ENCODE assay signal across 17 mouse cellular contexts in the genomic region with DNA sequence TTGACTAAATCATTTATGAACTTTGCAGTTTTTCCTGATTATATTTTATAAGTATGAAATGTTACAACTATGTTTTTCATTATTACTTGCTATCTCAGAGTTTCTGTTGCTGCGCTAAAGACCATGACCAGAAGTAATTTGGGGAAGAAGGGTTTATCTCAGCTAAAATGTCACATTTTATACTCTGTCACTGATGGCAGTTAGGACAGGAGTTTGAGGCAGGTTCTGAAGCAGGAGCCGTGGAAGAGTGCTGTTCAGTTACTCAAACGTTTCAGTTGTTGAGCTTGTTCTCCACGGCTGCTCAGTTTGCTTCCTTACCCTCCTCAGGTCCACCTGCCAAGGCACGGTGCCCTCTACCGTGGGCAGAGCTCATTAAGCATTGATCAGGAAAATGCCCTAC. TPM values are rescaled to one million over a fixed set of nuclear protein-coding genes. Genes with fewer than 3 reads are reported as not detected.
A peak's percentile ranks its signal among the peaks of the same experiment; 100 is the strongest.
DNase-seq lines count a peak whose midpoint lies in the region; TF ChIP-seq lines count a peak whose summit lies in the region.
"Had no signal": no experiment of that assay in that cellular context is flagged by ENCODE, and none has a peak within 500 bp of the region (broad histone marks: within the 10 kb centered on the region; RNA-seq: fewer than 3 reads in every experiment).

No protein-coding gene starts in this region.

- H3K4me3 ChIP-seq in MEL (ENCODE audit: control insufficient read depth in 1 of 2, insufficient read depth in 1 of 2, low read depth in 2 of 2, low read length in 2 of 2) = no peak overlapping the region

- H3K4me1 ChIP-seq in MEL (ENCODE audit: control insufficient read depth in 1 of 2, insufficient read depth in 2 of 2, low read length in 2 of 2) = peaks cover 19 to 20% of the 10 kb centered on the region in 2 experiments

- TF ChIP-seq POLR2A in MEL (IDR thresholded peaks at IDR 0.05; ENCODE audit: control insufficient read depth in 1 of 2, insufficient read depth in 1 of 2, low read depth in 1 of 2, low read length in 2 of 2, poor library complexity in 1 of 2) = no peak

- peaks cover 11 to 22% of the 10 kb centered on the region in 2 experiments for H3K36me3 ChIP-seq in MEL (ENCODE audit: control insufficient read depth in 1 of 2, insufficient read depth in 2 of 2, low read length in 2 of 2)

- TF ChIP-seq CTCF in MEL (IDR thresholded peaks at IDR 0.05 in 2 of 3, conservative IDR thresholded peaks at IDR 0.05 in 1 of 3; ENCODE audit: control insufficient read depth in 1 of 3, insufficient read depth in 1 of 3, low read depth in 2 of 3, low read length in 3 of 3, poor library complexity in 1 of 3, severe bottlenecking in 1 of 3) = no peak

- no peaks in the 10 kb centered on the region for H3K79me2 ChIP-seq in MEL (ENCODE audit: control insufficient read depth, insufficient read depth, low read length, poor library complexity)

- TF ChIP-seq EP300 in MEL (IDR thresholded peaks at IDR 0.05; ENCODE audit: low read depth in 1 of 2, low read length in 2 of 2) = peak; percentile 59 to 67; a peak in 3 of 4 replicates

- no peaks in the 10 kb centered on the region for H3K27me3 ChIP-seq in MEL (ENCODE audit: control insufficient read depth in 1 of 2, insufficient read depth in 2 of 2, low read length in 2 of 2)
- H3K27me3 ChIP-seq: CH12.LX, Patski had no signal

- TF ChIP-seq RAD21 in MEL (IDR thresholded peaks at IDR 0.05; ENCODE audit: low read depth, low read length) = no peak

- peak; percentile 57 for DNase-seq in MEL (ENCODE audit: low read depth, low spot score)
- no peak for DNase-seq in kidney, postnatal 10 days
- DNase-seq: adrenal gland, adult 2 months; adrenal gland, adult 8-10 months; adrenal gland, postnatal 10 days; adrenal gland, postnatal 14 days; adrenal gland, postnatal 25 days; adrenal gland, postnatal 36 days; B cell, adult 2 months; cerebellum, adult 11 months; cerebellum, adult 11-12 months; cerebellum, adult 18-20 months; cerebellum, adult 2 months; cerebellum, adult 8-10 months had no signal

- H3K27ac ChIP-seq in MEL (ENCODE audit: control insufficient read depth, low read depth, low read length) = peak overlapping the region; percentile 57

- no peaks in the 10 kb centered on the region for H3K9me3 ChIP-seq in MEL (replicated peaks; ENCODE audit: insufficient read depth, low read length)
- H3K9me3 ChIP-seq: G1E had no signal

- no peak overlapping the region for H3K9ac ChIP-seq in MEL (ENCODE audit: control insufficient read depth, low read depth, low read length, poor library complexity, severe bottlenecking)

TF ChIP-seq in MEL, 35 proteins besides CTCF, POLR2A, EP300 and RAD21:
- TF ChIP-seq CHD1 (IDR thresholded peaks at IDR 0.05; ENCODE audit: low read depth, low read length) = 0 out of 2 replicates have a peak, but pooled peaks have one; percentile 47
- TF ChIP-seq E2F4 (IDR thresholded peaks at IDR 0.05; ENCODE audit: borderline replicate concordance, low read depth, low read length) = no peak
- no peak for TF ChIP-seq USF2 (IDR thresholded peaks at IDR 0.05; ENCODE audit: borderline replicate concordance in 1 of 2, insufficient read depth in 1 of 2, low read depth in 1 of 2, low read length in 2 of 2)
- peak; percentile 50; the same call in 1 of the 2 replicates for TF ChIP-seq TBP (IDR thresholded peaks at IDR 0.05; ENCODE audit: low read depth, low read length)
- TF ChIP-seq MYB (IDR thresholded peaks at IDR 0.05; ENCODE audit: low read depth, low read length) = peak; percentile 69
- no peak for TF ChIP-seq ZKSCAN1 (IDR thresholded peaks at IDR 0.05; ENCODE audit: low read depth, low read length)
- TF ChIP-seq ETS1 (IDR thresholded peaks at IDR 0.05; ENCODE audit: low read depth, low read length) = no peak; the same call in 1 of the 2 replicates
- TF ChIP-seq TAL1 (IDR thresholded peaks at IDR 0.05; ENCODE audit: low read length) = no peak
- no peak for TF ChIP-seq MAX (IDR thresholded peaks at IDR 0.05; ENCODE audit: low read length)
- TF ChIP-seq SIN3A (IDR thresholded peaks at IDR 0.05; ENCODE audit: low read length) = peak; percentile 41; the same call in 1 of the 2 replicates
- TF ChIP-seq ZMIZ1 (IDR thresholded peaks at IDR 0.05; ENCODE audit: low read depth, low read length) = no peak
- no peak for TF ChIP-seq NRF1 (IDR thresholded peaks at IDR 0.05; ENCODE audit: insufficient read depth, low read depth, low read length, poor library complexity, severe bottlenecking)
- TF ChIP-seq TCF12 (IDR thresholded peaks at IDR 0.05; ENCODE audit: low read depth, low read length) = no peak
- TF ChIP-seq BHLHE40 (IDR thresholded peaks at IDR 0.05; ENCODE audit: borderline replicate concordance, low read depth, low read length) = no peak
TF ChIP-seq in MEL: peak in this region for 4.

RNA-seq across cellular contexts. Expression of a gene that starts 11.3 kb away (rescaled TPM):
- total RNA-seq in MEL (2012; rRNA removed) = 20.0 and 27.1 TPM in 2 replicates
- polyA plus RNA-seq in MEL (2012; ENCODE audit: insufficient read depth in 1 of 2, insufficient read length in 2 of 2, low read depth in 1 of 2, low replicate concordance in 2 of 2, missing spikeins in 1 of 2) = 10 to 100 TPM in 1 of 2 experiments, not detected in 1; 28.4 TPM

RNA-seq across cellular contexts. Expression of a gene that starts 11.4 kb away (rescaled TPM):
- total RNA-seq in MEL (2012; rRNA removed) = 9.6 and 11.9 TPM in 2 replicates
- polyA plus RNA-seq in MEL (2012; ENCODE audit: insufficient read depth in 1 of 2, insufficient read length in 2 of 2, low read depth in 1 of 2, low replicate concordance in 2 of 2, missing spikeins in 1 of 2) = 10 to 100 TPM in 1 of 2 experiments, not detected in 1; 12.1 TPM

RNA-seq across cellular contexts. Expression of a gene that starts 31.5 kb away (rescaled TPM):
- 30.9 and 34.0 TPM in 2 replicates for total RNA-seq in MEL (2012; rRNA removed)
- 10 to 100 TPM in 1 of 2 experiments, not detected in 1; 63.4 TPM for polyA plus RNA-seq in MEL (2012; ENCODE audit: insufficient read depth in 1 of 2, insufficient read length in 2 of 2, low read depth in 1 of 2, low replicate concordance in 2 of 2, missing spikeins in 1 of 2)

RNA-seq across cellular contexts. Expression of a gene that starts 47.7 kb away (rescaled TPM):
- not detected in 2 replicates for total RNA-seq in MEL (2012; rRNA removed)
- not detected for polyA plus RNA-seq in MEL (2012; ENCODE audit: insufficient read depth in 1 of 2, insufficient read length in 2 of 2, low read depth in 1 of 2, low replicate concordance in 2 of 2, missing spikeins in 1 of 2)
- total RNA-seq: CH12.LX had no signal
- polyA plus RNA-seq: G1E had no signal
